Mouse (Mus musculus) bone marrow, adult 2 months (tissue): ENCODE results near the gene Lrrc39. TPM values are rescaled to one million over a fixed set of nuclear protein-coding genes. Genes with fewer than 3 reads are reported as not detected.

Source experiments
- H3K27ac ChIP-seq: fragments of 200-500 bp; 2 replicates; pipeline ENCODE4 v1.5.1; 2012; ENCODE audit warnings: low read depth, mild to moderate bottlenecking, control low read depth, inconsistent platforms, low read length; ENCODE audit not compliant: control insufficient read depth, poor library complexity, insufficient read depth
- H3K4me1 ChIP-seq: fragments of 200-500 bp; 2 replicates; pipeline ENCODE4 v1.6.1; 2011; ENCODE audit warnings: low read length; ENCODE audit not compliant: control insufficient read depth, insufficient read depth
- H3K4me3 ChIP-seq: fragments of 200-500 bp; replicated peaks from 2 replicates; pipeline ENCODE3; 2011; ENCODE audit warnings: mild to moderate bottlenecking, low read depth, low read length, control low read depth; ENCODE audit not compliant: control insufficient read depth
- CTCF ChIP-seq: fragments of 200-500 bp; IDR thresholded peaks from 2 replicates; pipeline ENCODE4 v1.5.1; 2011; ENCODE audit warnings: low read length, control low read depth; ENCODE audit not compliant: control insufficient read depth, insufficient read depth
- POLR2A ChIP-seq: fragments of 200-500 bp; IDR thresholded peaks from 2 replicates; pipeline ENCODE4 v1.6.1; 2011; ENCODE audit warnings: low read depth, mild to moderate bottlenecking, control low read depth, low read length, borderline replicate concordance; ENCODE audit not compliant: control insufficient read depth
- WGBS: fragments of 180-500 bp; shearing (Covaris S2); methylation state at CpG from one replicate; pipeline ENCODE4 v1.1.7; 2018; 5-methylcytosine and 5-hydroxymethylcytosine counted together
- polyA plus RNA-seq: library from polyadenylated mRNA; stranded (reverse); fragments of >200 nt; gene quantifications from 2 replicates; pipeline ENCODE4 v1.2.4, GENCODE M21; 2011; ENCODE audit warnings: low replicate concordance; ENCODE audit not compliant: missing spikeins, insufficient read depth, insufficient read length

Lrrc39 gene
- 3.4 and 4.2 TPM in 2 replicates for polyA plus RNA-seq

- H3K27ac ChIP-seq = peak within 1 kb of the TSS; percentile 59; the same call in 1 of the 2 replicates
- TF ChIP-seq CTCF (no peak), POLR2A (no peak)
- H3K4me3 ChIP-seq = peak within 1 kb of the TSS; percentile 63
- 28% methylated on average over 7 of the region's 7 CpGs for WGBS
- H3K4me1 ChIP-seq = 0 out of 2 replicates have a peak, but pooled peaks cover 1% of the 10 kb centered on the region
These were observed at the start of gene Lrrc39 for GRCm38 (mm10) chr3:116562408-116563094. Lrrc39 (plus strand) TSS chr3:116562973.

DNA sequence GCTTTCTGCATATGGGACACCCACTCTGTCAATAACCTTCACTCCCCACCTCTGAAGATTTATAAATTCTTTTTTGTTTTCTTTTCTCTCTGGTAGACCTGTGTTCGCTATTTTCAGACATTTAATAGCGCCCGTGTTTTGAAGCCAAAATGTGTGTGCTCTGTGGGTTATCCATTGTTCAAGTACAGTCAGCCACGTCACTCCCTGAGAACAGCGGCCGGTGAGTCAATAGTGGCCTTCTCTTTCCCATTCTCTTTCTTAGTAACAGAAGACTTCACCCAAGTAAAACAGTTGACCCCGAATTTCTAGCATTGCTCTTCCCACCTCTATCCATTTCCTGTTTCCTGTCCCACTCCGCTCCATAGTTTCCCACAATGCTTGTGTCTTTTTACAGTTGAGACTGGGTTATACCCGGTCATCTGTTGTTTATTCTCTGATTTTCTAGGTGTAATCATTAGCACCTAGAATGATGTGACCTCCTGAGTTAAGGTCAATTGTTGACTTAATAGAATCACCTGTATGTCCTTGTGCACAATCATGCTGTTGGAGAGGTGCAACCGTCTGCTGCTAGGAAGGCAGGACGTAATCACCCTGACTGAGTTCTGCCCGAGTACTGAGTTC lies 42.5 kb upstream of the Lrrc39 start:
- 83% methylated on average over 12 of the region's 12 CpGs for WGBS
- Histone ChIP-seq H3K4me3 (no peak overlapping the region), H3K27ac (no peak overlapping the region), H3K4me1 (no peaks in the 10 kb centered on the region)
- TF ChIP-seq CTCF (no peak), POLR2A (no peak)

- Histone ChIP-seq H3K27ac (no peak overlapping the region), H3K4me3 (no peak overlapping the region), H3K4me1 (no peaks in the 10 kb centered on the region)
- TF ChIP-seq CTCF (no peak), POLR2A (no peak)
- WGBS = 71% methylated on average over 5 of the region's 5 CpGs
These were observed 33.0 kb upstream of the Lrrc39 start for GRCm38 (mm10) chr3:116529741-116530140.

GRCm38 (mm10) chr3:116530826-116531225 lies 31.9 kb upstream of the Lrrc39 start:
- Histone ChIP-seq H3K4me3 (no peak overlapping the region), H3K27ac (no peak overlapping the region), H3K4me1 (no peaks in the 10 kb centered on the region)
- WGBS = 85% methylated on average over 4 of the region's 4 CpGs
- no peak for TF ChIP-seq CTCF
- no peak for TF ChIP-seq POLR2A

DNA sequence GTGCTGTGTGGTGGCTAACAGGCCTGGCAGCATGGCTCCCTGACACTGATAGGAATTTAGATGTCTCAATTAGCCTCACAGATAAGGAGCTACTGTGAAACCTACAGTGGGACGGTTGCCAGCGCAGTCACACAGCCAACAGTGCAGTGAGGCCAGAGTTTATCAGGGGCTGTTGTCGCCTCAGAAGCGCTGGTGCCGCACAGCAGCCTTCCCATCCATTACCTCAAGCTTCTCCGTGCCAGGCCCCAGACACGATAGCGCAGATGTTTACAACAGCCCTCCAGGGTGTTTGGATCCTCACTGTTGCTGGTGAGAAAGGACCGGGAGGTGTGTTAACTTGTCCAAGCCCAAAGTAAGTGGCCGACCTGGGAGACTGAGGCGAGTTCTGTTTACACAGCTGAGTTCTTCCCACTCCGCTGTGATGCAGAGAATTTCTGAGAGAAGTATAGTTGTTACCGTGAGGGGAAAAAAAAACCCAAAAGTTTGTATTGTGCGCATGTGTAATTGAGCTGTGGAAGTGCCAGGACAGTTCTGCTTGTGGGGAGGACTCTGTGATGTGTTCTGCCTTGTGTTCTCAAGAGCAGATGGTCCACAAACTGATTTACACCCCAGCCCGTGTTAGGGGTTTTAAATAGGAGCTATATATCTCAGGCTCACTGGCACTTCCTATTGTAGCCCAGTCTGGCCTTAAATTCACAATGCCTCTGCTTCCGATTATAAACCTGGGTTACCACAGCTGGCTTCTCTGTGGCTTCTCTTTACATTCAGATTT lies 26.2 kb upstream of the Lrrc39 start:
- 60% methylated on average over 16 of the region's 16 CpGs for whole genome bisulfite sequencing
- TF ChIP-seq CTCF (no peak), POLR2A (no peak)
- no peaks in the 10 kb centered on the region for H3K4me1 ChIP-seq
- no peak overlapping the region for H3K4me3 ChIP-seq
- H3K27ac ChIP-seq = peak overlapping the region; percentile 3; the same call in 1 of the 2 replicates

- WGBS = 84% methylated on average over 6 of the region's 6 CpGs
- no peak overlapping the region for H3K27ac ChIP-seq
- no peak overlapping the region for H3K4me3 ChIP-seq
- TF ChIP-seq CTCF = no peak
- TF ChIP-seq POLR2A = no peak
- H3K4me1 ChIP-seq = no peaks in the 10 kb centered on the region
These were observed 25.6 kb upstream of the Lrrc39 start for GRCm38 (mm10) chr3:116537200-116537573.

DNA sequence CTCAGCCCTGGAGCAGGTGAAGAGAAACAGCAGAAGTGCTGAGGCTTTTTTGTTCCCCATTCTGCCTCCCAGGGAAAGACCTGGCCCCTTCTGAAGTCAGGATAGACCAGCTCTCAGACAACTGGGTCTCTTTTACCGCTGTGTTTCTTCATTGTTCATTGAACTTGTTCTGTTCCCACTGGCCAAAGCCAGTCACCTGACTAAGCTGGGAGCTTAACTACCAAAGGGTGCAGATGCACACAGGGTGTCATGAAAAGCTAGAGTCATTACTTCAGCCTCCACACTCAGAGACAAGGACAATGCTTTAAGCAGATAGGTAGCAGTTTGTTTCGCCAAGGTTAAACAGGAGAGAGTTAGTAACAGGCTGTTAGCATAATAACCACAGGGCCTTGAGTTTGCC lies 20.7 kb upstream of the Lrrc39 start:
- H3K4me1 ChIP-seq = no peaks in the 10 kb centered on the region; the same call in 1 of the 2 replicates
- TF ChIP-seq CTCF (no peak), POLR2A (no peak)
- WGBS = 19% methylated on average over 2 of the region's 2 CpGs
- H3K27ac ChIP-seq = no peak overlapping the region
- no peak overlapping the region for H3K4me3 ChIP-seq

DNA sequence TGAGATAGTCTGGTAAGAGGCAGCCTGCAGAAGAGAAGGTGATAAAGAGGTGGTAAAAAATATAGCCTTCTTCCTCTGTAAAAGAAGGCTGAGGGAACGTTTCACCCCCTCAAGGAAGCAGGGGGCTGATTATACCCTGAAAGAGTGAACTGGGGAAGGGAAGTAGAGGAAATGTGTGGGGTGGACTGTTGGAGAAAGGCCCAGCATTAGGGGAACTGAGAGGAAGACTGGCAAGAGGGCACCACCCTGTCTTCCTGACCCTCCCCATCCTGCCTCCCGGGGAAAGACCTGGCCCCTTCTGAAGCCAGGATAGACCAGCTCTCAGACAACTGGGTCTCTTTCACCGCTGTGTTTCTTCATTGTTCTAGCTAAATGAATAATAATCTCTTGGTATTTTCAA lies 20.2 kb upstream of the Lrrc39 start:
- TF ChIP-seq CTCF (no peak), POLR2A (no peak)
- no peaks in the 10 kb centered on the region; the same call in 1 of the 2 replicates for H3K4me1 ChIP-seq
- H3K4me3 ChIP-seq = no peak overlapping the region
- no peak overlapping the region for H3K27ac ChIP-seq
- WGBS = 6% methylated on average over 3 of the region's 3 CpGs
